Mouse (Mus musculus) cortical plate, adult 2 months (tissue): ENCODE measurements around the gene Krt222.

Source experiments
- CTCF ChIP-seq: fragments of 200-500 bp; IDR thresholded peaks from 2 replicates; pipeline ENCODE4 v1.5.1; 2011; ENCODE audit warnings: mild to moderate bottlenecking, control low read depth, low read length; ENCODE audit not compliant: insufficient read depth; ENCODE audit errors: extremely low read depth
- POLR2A ChIP-seq: fragments of 200-500 bp; IDR thresholded peaks from 2 replicates; pipeline ENCODE4 v1.6.1; 2011; ENCODE audit warnings: mild to moderate bottlenecking, low read length, control low read depth; ENCODE audit not compliant: insufficient read depth; ENCODE audit errors: extremely low read depth

GRCm38 (mm10) chr11:99221811-99222210, 22.1 kb downstream of the Krt222 start:
- TF ChIP-seq CTCF: no peak
- no peak for TF ChIP-seq POLR2A
